Mouse (Mus musculus): ENCODE results near the gene Opcml. TPM values are rescaled to one million over a fixed set of nuclear protein-coding genes. Genes with fewer than 3 reads are reported as not detected.

Gene Opcml
- total RNA-seq, 2 experiments from 2014 or later = 227 to 234 TPM

DNA sequence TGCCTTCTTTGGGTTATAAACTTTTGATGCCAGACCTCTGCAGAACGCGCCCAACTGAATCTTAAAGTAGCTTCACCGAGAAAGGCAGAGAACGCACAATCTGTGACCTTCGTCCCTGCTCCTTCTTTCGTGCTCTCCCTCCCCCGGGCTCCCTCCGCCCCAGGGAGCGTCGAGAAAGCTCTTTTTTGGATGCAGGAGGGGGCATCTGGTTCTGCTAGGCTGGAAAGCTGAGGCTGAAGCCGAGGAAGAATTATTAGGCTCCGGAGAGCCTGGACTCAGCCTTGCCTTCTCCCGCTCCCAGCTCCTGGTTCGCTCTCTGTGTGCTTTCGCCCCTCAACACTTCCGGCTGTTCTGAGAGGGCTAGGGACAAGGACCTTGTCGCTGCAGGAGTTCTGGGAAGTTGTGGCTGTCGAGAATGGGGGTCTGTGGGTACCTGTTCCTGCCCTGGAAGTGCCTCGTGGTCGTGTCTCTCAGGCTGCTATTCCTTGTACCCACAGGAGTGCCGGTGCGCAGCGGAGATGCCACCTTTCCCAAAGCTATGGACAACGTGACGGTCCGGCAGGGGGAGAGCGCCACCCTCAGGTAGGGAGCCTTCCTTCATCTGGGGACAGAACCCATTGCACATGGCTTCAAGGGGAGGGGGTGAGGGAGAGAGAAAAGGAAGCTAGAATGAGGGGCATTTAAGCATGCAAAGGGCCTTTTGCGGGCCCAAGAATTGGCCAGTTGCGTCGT is 613.4 kb downstream of the Opcml start:
- DNase-seq (ENCODE audit: low spot score in 2 of 2) = peak; percentile 48 to 77

DNA sequence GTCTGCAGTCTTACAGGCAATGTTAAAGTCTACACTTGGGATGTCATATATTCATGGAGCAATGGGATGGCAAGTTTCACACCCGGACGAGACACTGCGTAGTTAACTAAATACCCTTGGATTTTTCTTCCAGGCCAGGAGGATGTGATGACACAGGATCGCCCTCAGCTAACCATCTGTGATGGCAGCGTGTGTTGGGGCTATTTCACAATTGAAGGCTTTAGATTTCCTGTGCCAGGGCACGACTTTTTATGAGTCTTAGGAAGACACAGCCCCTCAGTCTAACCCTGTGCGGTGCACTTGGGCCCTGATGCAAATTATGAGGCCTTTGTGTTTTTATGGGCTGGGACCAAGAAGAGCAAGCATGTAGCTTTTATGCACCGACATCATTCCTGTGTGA is 614.0 kb downstream of the Opcml start:
- no peak for DNase-seq (ENCODE audit: low spot score in 2 of 2)

DNA sequence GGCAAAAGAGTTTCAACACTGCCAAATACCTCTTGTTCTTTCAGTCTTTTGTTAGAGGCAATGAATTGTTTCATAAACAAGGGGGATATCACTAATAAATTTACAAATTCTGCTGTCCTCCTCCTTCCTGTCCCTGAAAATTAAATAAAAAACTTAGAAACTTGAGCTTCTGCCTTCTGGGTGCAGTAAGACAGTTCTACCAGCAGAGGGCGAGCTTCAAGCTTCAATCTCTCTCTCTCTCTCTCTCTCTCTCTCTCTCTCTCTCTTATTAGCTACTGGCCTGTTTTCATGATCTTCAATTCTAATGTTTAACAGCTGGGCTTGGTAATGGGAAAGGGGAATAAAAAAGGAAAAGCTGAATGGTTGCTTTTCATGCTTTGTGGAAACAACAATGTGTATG is 615.2 kb downstream of the Opcml start:
- peak in 1 of 2 experiments; percentile 61 for DNase-seq (ENCODE audit: low spot score in 2 of 2)

DNA sequence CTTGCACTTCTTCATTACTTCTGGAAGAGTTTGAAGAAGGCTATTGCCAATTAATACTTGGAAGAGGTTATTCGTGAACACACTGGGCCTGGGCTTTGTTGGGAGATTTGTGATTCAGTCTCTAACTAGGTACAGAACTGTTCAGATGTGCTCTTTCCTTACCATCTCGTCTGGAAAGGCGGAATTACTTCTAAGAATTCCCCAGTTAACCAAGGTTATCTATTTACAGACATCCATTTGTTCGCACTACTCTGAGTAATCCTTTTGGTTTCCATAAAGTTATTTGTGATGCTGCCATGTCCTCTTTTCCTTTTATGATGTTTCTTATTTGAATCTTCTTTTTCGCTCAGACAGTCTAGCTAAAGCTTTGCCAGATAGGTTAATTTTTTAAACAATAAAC is 630.2 kb downstream of the Opcml start:
- DNase-seq (ENCODE audit: low spot score in 2 of 2) = no peak

DNA sequence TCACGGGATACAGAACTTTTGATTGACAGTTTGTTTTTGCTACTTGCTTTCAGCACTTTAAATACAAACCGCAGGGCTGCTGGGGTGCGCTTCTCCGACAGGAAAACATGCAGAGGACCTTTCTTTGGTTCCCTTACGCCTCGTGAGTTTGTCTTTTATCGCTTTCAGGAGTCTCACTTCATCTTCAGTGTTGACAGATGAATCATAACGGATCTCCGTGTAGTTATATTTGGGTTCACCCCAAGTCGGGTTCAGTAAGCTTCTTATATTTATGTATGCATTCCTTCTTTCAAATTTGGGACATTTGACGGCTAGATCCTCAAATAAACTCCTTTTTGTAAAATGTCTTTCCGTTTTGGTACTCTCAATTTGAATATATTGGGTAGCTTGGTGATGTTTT is 632.8 kb downstream of the Opcml start:
- DNase-seq (ENCODE audit: low spot score in 2 of 2) = no peak

DNA sequence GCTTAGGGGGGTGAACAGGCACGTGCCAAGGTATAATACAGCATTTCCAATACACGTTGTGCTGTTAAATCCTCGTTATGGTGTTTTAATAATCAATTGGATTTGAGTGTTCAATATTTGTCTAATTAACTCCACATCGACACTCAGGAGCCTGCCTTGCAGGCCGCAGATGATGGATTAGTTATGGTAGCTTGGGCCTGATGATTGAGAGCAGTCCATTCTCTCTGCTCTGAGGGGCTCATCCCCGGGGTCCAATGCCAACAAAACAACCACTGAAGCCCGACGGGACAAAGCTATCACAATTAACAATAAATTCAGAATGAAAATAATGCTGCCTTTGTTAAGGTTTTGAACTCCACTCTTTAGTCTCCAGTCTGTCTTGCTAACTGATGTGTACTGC is 641.6 kb downstream of the Opcml start:
- DNase-seq (ENCODE audit: low spot score in 2 of 2) = no peak

DNA sequence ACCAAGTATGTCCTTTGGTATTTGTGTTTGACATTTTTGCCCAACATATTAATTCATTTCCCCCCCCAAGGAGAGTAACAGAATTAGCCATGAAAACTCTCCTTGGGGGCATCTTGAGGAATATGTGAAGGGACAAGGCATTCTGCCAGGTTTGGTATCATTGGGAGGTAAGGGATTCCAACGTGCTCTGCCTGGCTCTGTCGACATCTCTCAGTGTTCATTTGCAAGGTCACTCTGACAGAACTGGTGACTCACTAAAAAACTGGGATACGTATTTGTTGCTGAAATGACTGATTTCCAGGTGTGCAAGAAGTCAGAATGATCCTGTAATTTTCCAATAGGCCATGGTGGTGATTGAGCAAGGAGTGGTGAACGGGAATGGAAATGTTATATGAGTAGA is 648.2 kb downstream of the Opcml start:
- no peak for DNase-seq (ENCODE audit: low spot score in 2 of 2)

DNA sequence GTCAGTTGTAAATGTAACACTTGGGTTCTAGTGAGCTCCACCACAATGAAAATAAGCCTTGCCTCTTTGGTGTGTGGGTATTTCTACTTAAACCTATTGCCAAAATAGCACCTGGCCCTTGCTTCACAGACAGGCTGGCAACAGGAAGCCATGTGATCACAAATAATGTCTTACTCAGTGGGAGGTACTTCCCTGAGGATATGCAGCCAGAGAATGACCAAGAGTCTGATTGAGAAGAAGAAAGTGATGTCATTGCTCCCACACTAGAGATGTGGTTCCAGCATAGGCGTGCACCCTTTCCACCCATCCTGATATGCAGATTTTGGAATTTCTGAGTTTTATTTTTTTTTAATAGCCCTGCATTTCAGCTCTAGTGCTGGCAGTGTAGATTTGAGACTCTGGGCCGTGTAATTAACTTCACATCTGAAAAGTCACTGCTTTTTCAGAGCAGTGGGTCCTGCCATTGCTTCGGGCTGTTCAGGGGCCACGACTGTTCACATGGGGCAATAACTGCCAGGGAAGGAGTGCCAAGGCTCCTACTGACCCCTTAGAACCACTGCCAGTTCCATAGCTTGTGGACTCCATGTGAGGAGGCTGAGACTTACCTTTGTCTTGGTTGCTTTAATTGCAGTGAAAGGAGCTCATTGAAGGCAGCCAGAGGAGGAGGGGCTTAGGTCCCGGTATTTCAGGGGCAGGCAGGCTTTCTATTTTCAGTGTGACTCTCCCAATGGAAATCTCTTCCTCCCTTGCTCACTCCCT is 649.0 kb downstream of the Opcml start:
- no peak for DNase-seq (ENCODE audit: low spot score in 2 of 2)

DNA sequence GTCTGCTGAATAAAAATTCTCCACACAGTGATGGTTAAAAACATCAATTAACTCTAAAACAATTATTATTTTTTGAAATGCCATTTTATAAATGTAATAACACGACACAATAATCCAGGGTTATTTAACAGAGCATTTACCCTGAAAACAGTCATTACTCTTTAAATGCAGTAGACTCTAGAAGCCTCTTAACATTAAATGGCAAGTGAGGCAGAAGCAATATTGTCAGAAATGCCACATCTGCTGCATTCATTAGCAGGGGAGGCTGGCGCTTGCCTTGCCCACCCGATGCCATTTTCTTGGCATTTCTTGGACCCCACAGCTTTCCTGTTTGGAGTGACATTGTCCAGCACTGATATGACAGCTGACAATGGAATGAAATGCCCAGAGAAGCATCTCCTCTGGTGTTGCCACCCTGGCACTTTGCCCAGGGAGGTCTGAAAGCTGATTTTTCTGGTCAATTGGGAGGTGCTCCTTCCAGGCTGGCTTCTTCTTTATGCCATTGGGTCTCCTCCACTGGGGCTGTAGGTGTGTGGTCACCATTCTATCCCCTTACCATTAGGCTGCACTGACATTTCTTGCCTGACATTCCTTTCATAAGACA is 649.7 kb downstream of the Opcml start:
- no peak for DNase-seq (ENCODE audit: low spot score in 2 of 2)

DNA sequence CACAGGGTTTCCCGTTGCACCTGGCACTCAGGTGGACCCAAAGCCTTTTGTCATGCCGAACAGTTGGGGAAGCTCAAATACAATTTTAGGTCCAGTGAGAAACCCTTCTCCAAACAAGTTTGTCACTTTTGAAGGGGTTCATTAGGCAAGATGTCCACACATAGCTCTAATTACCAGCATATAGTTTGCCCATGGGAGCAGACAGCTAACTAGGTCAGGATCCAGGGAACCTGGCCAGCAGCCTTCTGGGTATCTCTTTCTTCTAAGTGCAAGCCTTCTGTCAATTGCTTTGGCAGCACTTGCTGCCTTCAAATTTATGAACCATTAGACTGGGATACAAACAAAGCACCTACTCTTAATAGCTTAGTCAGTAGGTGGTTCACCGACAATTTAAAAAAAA is 653.9 kb downstream of the Opcml start:
- DNase-seq (ENCODE audit: low spot score in 2 of 2) = peak in 1 of 2 experiments; percentile 37

DNA sequence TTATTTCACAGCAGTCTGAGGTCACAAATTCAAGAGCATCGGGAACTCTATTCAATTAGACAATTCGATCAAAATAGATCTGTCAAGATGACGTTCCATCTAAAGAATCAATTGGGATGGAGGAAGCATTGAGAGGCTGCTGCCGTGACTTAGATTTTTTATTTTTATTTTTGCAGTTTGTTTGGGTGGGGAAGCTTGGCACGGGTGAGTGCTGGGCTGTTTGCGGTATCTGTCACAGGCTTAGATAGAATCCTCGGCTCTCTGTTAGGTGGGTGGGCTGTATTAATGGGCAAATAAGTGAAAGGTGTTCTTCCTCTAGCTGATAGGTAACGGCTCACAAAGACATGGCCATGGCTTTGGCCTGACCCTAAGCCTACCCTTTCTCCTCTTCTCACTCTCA is 654.4 kb downstream of the Opcml start:
- no peak for DNase-seq (ENCODE audit: low spot score in 2 of 2)

DNA sequence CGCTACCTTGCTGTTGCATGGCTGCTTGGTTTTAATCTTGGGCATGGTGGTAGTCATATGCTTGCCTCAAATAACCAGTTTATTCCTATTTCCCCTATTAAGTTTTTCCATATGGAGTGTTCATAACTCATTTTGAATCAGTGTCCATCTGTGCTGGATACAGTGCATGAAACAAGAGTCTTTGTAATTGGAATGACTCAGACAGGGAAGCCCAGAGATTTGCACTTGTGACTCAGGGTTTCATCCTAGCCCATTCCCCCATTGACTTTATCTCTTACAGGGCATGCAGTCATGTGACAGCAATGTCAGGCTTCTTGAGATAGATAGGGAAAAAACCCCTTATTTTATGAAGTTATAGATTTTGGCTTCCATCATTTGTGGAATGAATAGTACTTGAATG is 655.3 kb downstream of the Opcml start:
- DNase-seq (ENCODE audit: low spot score in 2 of 2) = no peak

DNA sequence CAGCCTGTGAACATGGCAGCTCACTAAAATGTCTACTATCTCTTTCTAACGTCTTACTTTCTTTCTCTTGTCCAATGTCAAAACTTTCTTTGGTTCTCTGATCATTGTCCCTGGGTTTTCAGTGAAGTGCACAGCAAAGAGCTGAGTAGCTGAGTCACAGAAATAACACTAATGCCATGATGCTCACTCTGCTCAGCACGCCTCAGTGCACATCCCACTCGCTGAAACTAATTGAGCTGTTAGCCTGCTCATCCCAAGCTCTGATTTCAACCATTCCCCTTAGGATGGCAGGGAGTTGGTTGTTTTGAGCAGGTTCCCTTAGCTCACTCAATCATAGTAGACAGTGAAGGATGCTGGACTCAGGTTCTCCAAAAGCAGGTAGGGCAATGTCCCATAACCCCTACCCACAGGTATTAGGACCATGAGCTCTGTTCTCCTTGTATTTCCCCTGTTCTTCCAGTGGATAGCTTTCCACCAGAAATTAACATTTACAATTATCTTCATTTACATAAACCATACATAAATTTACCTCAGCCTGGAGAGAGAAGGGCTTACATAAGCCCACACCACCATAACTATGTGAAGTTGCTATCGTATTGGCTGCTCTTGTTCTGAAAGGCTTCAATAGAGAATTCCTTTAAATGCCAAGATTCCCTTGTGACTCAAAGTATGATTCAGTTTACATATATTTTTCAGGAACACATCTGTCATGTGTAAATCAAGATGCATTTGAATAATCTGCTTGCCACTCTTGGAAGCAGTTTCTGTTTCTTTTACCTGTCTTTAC is 655.9 kb downstream of the Opcml start:
- DNase-seq (ENCODE audit: low spot score in 2 of 2) = no peak

DNA sequence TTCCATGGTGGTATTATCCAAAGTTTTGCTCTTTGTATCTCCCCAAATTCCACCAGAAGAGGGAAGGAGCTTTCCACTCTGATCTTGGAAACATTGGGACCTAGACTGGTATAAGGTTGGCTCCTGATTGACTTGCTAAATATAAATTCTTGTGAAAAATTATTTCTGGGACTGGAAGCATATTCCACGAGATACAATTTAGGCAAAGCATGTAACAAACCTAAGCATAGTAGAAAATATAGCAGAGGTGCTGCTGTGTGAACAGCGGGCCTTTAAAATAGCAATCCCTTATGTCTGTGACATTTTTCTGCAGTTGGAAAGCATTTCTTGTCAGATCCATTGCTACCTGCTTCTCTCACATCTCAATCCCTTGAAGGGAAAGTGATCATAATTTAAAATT is 661.9 kb downstream of the Opcml start:
- no peak for DNase-seq (ENCODE audit: low spot score in 2 of 2)

DNA sequence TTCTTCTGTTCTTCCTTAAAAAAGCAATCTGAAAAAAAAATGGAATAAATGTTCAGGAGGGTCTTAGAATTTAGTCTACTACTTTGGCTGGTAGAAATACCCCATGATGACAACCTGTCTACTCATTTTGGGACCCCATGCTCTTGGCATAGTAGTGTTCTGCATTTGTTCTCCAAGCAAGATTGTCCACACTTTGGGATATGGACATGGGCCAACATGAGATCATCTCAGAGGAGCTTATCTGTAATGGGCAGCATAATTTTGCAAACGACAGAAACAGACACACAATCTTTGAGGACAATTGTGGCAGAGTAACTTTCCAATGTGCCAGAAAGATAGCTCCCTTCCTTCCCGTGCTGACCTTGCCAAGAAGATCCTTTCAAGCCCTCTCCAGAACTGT is 662.5 kb downstream of the Opcml start:
- DNase-seq (ENCODE audit: low spot score in 2 of 2) = no peak

DNA sequence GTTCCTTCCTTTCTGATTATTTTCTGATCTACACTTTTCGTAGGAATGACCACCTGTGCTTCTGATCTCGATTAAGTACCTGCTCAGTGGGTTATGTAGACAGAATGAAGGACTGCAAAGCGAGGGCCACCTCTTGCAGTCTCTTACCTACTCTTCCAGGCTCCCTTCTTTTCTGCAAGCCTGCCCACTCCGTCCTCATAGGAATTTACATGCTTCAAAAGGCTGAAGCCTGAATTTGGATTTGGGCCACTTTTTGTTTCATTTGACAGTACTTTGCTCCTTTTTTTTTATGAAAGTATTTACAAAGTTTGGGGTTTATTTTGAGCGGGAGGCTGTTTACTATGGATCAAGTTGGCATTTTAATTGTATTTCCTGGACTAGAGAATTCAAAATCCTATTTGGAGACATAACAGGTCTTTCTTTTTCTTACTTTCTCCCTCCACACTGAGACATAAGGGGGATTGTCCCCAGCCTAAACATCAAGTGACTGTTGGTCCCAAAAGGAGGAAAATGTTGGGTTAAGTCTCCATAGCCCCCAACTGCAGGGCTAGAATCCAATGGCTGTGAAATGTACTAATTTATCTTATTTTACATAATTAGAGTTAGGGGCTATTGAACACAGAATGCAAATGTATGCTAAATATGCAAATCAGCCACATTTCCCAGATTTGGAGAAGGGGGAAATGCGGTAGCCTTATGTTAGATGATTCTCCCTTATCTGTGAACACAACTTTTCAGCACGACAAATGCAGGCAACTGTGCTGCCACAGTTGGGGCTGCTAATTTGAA is 667.6 kb downstream of the Opcml start:
- DNase-seq (ENCODE audit: low spot score in 2 of 2) = no peak

DNA sequence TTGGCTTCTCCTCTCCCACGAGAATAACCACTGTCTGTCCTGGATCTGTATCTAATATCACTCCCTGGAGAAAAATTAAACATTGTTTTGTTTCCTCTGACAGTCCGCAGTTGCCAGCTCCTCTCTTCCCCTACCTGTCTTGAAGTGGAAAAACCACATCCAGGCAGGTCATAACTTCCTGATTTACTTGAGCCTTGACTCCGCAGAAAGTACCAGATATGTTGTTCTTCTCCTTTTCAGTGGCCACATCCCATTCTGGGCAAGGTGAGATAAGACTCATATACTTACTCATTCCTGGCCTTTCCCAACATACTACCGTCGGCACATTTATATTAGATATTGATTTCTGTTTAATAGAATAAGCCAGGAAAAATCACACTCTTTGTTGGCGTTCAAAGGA is 673.0 kb downstream of the Opcml start:
- no peak for DNase-seq (ENCODE audit: low spot score in 2 of 2)

DNA sequence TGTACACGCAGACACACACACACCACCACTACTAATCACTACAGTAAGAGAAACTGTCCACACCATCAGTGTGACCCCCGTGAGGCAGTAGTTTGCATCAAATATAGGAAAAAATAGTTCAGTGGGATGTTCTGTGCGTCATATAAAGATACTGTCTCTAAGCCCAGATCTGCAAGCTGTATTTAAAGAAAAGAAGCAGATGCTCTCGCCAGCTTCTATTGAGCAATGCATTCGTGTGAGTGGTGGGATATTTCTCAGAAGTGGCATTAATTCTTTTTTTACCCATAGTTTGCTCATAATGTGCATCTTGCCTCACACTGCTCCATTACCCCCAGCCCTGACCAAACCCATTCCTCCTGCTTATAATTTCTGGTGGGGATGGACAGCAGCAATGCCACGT is 678.8 kb downstream of the Opcml start:
- DNase-seq (ENCODE audit: low spot score in 2 of 2) = no peak

DNA sequence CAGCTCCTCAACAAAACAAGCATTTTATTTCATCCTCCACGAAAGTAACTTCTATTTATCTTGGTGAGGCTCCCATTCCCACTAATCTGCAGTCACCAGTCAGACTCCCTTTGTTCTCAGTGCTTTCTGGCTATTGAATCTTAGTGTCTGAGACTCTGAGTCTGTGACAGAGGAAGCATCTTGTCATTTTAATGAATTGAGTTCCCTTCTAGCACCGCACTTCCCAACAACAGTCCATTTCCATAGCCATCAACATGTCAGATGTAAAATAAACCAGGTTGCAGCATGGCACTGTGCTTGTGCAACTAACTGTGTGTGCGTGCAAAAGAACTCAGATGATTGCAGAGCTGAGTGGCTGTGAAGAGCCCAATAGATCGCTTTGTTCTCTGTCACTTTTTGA is 680.9 kb downstream of the Opcml start:
- no peak for DNase-seq (ENCODE audit: low spot score in 2 of 2)

DNA sequence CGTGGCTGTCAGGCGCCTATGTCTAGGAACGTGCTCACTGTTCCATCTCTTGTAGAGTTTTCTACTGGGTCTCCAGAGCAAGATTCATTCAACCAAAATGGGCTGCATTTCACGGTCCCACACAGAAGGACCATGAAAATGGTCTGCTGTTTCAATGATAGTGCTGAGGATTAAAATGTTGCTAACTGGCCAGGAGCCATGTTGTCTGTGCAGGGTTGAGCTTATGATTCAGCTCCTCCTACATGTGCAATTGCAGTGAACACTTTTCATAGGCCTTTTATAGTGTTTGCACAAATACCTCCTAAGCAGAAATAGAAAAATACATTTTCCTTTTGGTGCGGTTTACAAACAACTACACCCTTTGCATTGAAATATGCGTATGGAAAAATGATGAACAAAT is 684.0 kb downstream of the Opcml start:
- DNase-seq (ENCODE audit: low spot score in 2 of 2) = peak; percentile 13 to 46

DNA sequence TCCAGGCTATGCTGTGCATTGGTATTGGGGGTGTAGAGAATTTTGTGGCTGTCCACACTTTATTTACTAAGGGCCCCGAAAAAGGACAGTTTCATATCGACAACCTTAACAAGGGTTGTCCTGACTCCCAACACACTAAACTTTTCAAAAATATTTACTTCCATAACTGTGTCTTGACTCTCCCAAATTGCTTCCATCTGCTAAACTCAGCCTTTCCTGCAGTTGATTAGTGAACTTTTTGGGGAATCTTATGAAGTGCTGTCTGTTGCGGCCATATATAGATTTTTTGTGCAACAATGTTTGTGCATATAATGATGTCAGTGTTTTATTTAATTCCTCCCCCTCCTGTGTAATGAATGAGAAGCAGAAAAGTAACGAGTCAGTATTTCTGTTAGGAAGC is 690.7 kb downstream of the Opcml start:
- no peak for DNase-seq (ENCODE audit: low spot score in 2 of 2)
